Mouse (Mus musculus) liver, adult 2 months (tissue): ENCODE measurements around the gene Actr2.

Experiments
- CTCF ChIP-seq: fragments of 200-500 bp; IDR thresholded peaks from 2 replicates; pipeline ENCODE4 v1.5.1; 2011; ENCODE audit warnings: low read depth, low read length, control low read depth
- POLR2A ChIP-seq: fragments of 200-500 bp; IDR thresholded peaks from 2 replicates; pipeline ENCODE4 v1.6.1; 2011; ENCODE audit warnings: low read length, control low read depth; ENCODE audit not compliant: insufficient read depth; ENCODE audit errors: extremely low read depth

DNA sequence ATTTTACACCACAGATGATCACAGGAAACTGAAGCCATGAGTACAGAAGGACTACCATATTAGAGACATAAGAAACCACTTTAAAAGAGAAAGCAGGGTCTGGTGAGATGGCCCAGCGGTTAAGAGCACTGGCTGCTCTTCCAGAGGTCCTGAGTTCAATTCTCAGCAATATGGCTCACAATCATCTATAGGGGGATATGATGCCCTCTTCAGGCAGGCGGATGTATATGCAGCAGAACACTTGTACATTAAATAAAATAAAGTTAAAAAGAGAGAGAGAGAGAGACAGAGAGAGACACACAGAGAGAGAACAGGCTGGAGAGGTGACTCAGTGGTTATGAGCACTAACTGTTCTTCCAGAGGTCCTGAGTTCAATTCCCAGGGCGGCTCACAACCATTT, 67.1 kb downstream of the Actr2 start:
- TF ChIP-seq CTCF = no peak
- TF ChIP-seq POLR2A = no peak
